Mouse (Mus musculus) liver, embryonic 14.5 days (tissue): ENCODE results near the gene D630036H23Rik.

ENCODE experiments used
- CTCF ChIP-seq: IDR thresholded peaks from 2 replicates; pipeline ENCODE4 v1.5.1; 2016; ENCODE audit warnings: antibody characterized with exemption, low read depth, control low read depth
- EP300 ChIP-seq: IDR thresholded peaks from 2 replicates; pipeline ENCODE4 v1.6.1; 2016; ENCODE audit warnings: antibody characterized with exemption, low read depth

DNA sequence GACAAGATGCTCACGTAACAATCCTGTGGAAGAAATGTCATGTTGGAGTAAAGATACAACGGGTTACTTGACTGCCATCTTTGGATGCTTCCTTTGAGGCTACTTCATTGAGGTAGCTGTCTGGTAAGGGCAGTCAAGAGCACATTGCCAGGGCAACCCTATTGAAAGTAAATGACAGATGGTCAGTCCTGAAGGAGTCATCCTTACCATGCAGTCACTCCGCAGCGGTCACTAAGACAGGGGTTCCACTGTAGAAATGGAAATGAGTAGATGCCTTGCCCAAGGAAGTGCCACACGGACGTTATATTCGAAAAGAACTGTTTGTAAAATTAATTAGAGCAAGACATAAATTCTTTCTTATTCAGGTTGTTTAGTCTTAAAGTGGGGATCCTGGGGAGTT, 43.3 kb upstream of the D630036H23Rik start:
- no peak for TF ChIP-seq CTCF
- no peak for TF ChIP-seq EP300
